In genomic region chr7:128459791-128460130, GRCm38 (mm10) we compare ENCODE assay signal across 8 mouse cellular contexts. TPM values are rescaled to one million over a fixed set of nuclear protein-coding genes. Genes with fewer than 3 reads are reported as not detected.
DNase-seq lines count a peak whose midpoint lies in the region; ATAC-seq and TF ChIP-seq lines count a peak whose summit lies in the region.

No protein-coding gene starts in this region.

- 19% methylated on average over 4 of the region's 4 CpGs for WGBS in forebrain, embryonic 10.5 days
- 16% methylated on average over 4 of the region's 4 CpGs for WGBS in limb, embryonic 14.5 days
- WGBS in stomach, embryonic 15.5 days, result 17% methylated on average over 4 of the region's 4 CpGs

- no peaks in the 10 kb centered on the region for H3K9me3 ChIP-seq in megakaryocyte, embryonic 14.5 days
- no peaks in the 10 kb centered on the region for H3K9me3 ChIP-seq in forebrain, embryonic 10.5 days
- no peaks in the 10 kb centered on the region for H3K9me3 ChIP-seq in limb, embryonic 14.5 days (ENCODE audit: control insufficient read depth, low read length)
- no peaks in the 10 kb centered on the region for H3K9me3 ChIP-seq in stomach, embryonic 15.5 days

- peaks cover 8% of the 10 kb centered on the region for H3K36me3 ChIP-seq in megakaryocyte, embryonic 14.5 days (replicated peaks; ENCODE audit: low read length)
- H3K36me3 ChIP-seq in forebrain, embryonic 10.5 days (replicated peaks), result peaks cover 5% of the 10 kb centered on the region; the same call in 1 of the 2 replicates
- H3K36me3 ChIP-seq in limb, embryonic 14.5 days (ENCODE audit: control insufficient read depth, insufficient read depth, low read length), result peaks cover 2% of the 10 kb centered on the region
- H3K36me3 ChIP-seq in stomach, embryonic 15.5 days, result no peaks in the 10 kb centered on the region

- ATAC-seq in megakaryocyte, adult 5-6 weeks (ENCODE audit: poor library complexity, severe bottlenecking), result no peak
- ATAC-seq in limb, embryonic 14.5 days (ENCODE audit: low FRiP score, low read depth), result no peak
- ATAC-seq in stomach, embryonic 15.5 days (ENCODE audit: insufficient read depth, low FRiP score, low read depth), result no peak
- ATAC-seq in CD4-positive, CD25-positive, alpha-beta regulatory T cell, adult 4 months, result no peak

- H3K27me3 ChIP-seq in megakaryocyte, embryonic 14.5 days (replicated peaks), result no peaks in the 10 kb centered on the region
- no peaks in the 10 kb centered on the region for H3K27me3 ChIP-seq in forebrain, embryonic 10.5 days (ENCODE audit: poor library complexity, severe bottlenecking)
- no peaks in the 10 kb centered on the region for H3K27me3 ChIP-seq in limb, embryonic 14.5 days (ENCODE audit: control insufficient read depth, insufficient read depth, low read length)
- H3K27me3 ChIP-seq in stomach, embryonic 15.5 days (replicated peaks), result no peaks in the 10 kb centered on the region

- no peak for DNase-seq in forebrain, embryonic 10.5 days (ENCODE audit: extremely low spot score, low spot score)
- no peak for DNase-seq in limb, embryonic 14.5 days (ENCODE audit: low spot score)
- DNase-seq in thymus, postnatal 4 days, result no peak
- DNase-seq in MN1 (ENCODE audit: low spot score), result no peak

- TF ChIP-seq POLR2A in limb, embryonic 14.5 days (IDR thresholded peaks at IDR 0.05; ENCODE audit: borderline replicate concordance, extremely low read depth, insufficient read depth, insufficient read length), result no peak

- H3K4me3 ChIP-seq in megakaryocyte, embryonic 14.5 days (replicated peaks), result peak overlapping the region; percentile 99
- peak overlapping the region; percentile 91 for H3K4me3 ChIP-seq in forebrain, embryonic 10.5 days
- peak overlapping the region; percentile 88 for H3K4me3 ChIP-seq in limb, embryonic 14.5 days (replicated peaks; ENCODE audit: low read length)
- peak overlapping the region; percentile 90 for H3K4me3 ChIP-seq in stomach, embryonic 15.5 days (replicated peaks)

- peak overlapping the region; percentile 87 for H3K9ac ChIP-seq in limb, embryonic 14.5 days (ENCODE audit: low read depth, low read length, severe bottlenecking)
- H3K9ac ChIP-seq in stomach, embryonic 15.5 days, result peak overlapping the region; percentile 91; the same call in 1 of the 2 replicates

- peak overlapping the region; percentile 84 for H3K4me2 ChIP-seq in limb, embryonic 14.5 days (replicated peaks; ENCODE audit: low read depth, low read length, severe bottlenecking)
- peak overlapping the region; percentile 70 for H3K4me2 ChIP-seq in stomach, embryonic 15.5 days

- peaks cover 38% of the 10 kb centered on the region for H3K4me1 ChIP-seq in megakaryocyte, embryonic 14.5 days
- peaks cover 39% of the 10 kb centered on the region for H3K4me1 ChIP-seq in forebrain, embryonic 10.5 days
- peaks cover 21% of the 10 kb centered on the region for H3K4me1 ChIP-seq in limb, embryonic 14.5 days (ENCODE audit: control insufficient read depth, insufficient read depth, low read length)
- H3K4me1 ChIP-seq in stomach, embryonic 15.5 days, result peaks cover 7% of the 10 kb centered on the region; the same call in 1 of the 2 replicates

- H3K27ac ChIP-seq in forebrain, embryonic 10.5 days, result peak overlapping the region; percentile 99
- H3K27ac ChIP-seq in limb, embryonic 14.5 days (replicated peaks; ENCODE audit: low read depth, low read length), result no peak overlapping the region
- peak overlapping the region; percentile 21; the same call in 1 of the 2 replicates for H3K27ac ChIP-seq in stomach, embryonic 15.5 days

RNA-seq across cellular contexts. Expression of gene Tial1, which starts 1.8 kb away (rescaled TPM):
- 63.5 and 82.1 TPM in 2 replicates for polyA plus RNA-seq in megakaryocyte, embryonic 14.5 days (2012; ENCODE audit: insufficient read depth, low replicate concordance)
- 166 and 174 TPM in 2 replicates for total RNA-seq in megakaryocyte, adult 5-6 weeks (2015)
- total RNA-seq in megakaryocyte, adult 5-6 weeks (2017), result 48.4 and 59.1 TPM in 2 replicates
- polyA plus RNA-seq in forebrain, embryonic 10.5 days (2016; fragmentation: Nextera tagmentation; extraction: Ambion mirVana), result 27.1 and 27.8 TPM in 2 replicates
- polyA plus RNA-seq in limb, embryonic 14.5 days (2012; rRNA removed), result 191 and 204 TPM in 2 replicates
- polyA plus RNA-seq in limb, embryonic 14.5 days (2014; fragmentation: Nextera tagmentation; extraction: Ambion mirVana), result 42.6 and 43.5 TPM in 2 replicates
- 26.8 and 28.5 TPM in 2 replicates for polyA plus RNA-seq in stomach, embryonic 15.5 days (2015; fragmentation: Nextera tagmentation; extraction: Ambion mirVana)
- 10 to 100 TPM; 27.3 to 56.2 TPM for polyA plus RNA-seq in CD4-positive, CD25-positive, alpha-beta regulatory T cell, adult 4 months (2017; shearing (Covaris generic))

RNA-seq across cellular contexts. Expression of gene Rgs10, which starts 41.2 kb away (rescaled TPM):
- 650 and 1,157 TPM in 2 replicates for polyA plus RNA-seq in megakaryocyte, embryonic 14.5 days (2012; ENCODE audit: insufficient read depth, low replicate concordance)
- 155 and 159 TPM in 2 replicates for total RNA-seq in megakaryocyte, adult 5-6 weeks (2015)
- total RNA-seq in megakaryocyte, adult 5-6 weeks (2017), result 158 and 165 TPM in 2 replicates
- polyA plus RNA-seq in forebrain, embryonic 10.5 days (2016; fragmentation: Nextera tagmentation; extraction: Ambion mirVana), result 4.8 and 5.9 TPM in 2 replicates
- 9.7 and 13.6 TPM in 2 replicates for polyA plus RNA-seq in limb, embryonic 14.5 days (2012; rRNA removed)
- polyA plus RNA-seq in limb, embryonic 14.5 days (2014; fragmentation: Nextera tagmentation; extraction: Ambion mirVana), result 17.2 and 17.7 TPM in 2 replicates
- 25.7 and 27.9 TPM in 2 replicates for polyA plus RNA-seq in stomach, embryonic 15.5 days (2015; fragmentation: Nextera tagmentation; extraction: Ambion mirVana)
- 100 to 1,000 TPM; 541 to 576 TPM for polyA plus RNA-seq in CD4-positive, CD25-positive, alpha-beta regulatory T cell, adult 4 months (2017; shearing (Covaris generic))

Comparison
In these comparisons a context has a peak if more than half of its experiments do, and no peak if none do; other contexts are left out.
1. RNA of gene Rgs10, which starts 41.2 kb away (polyA plus RNA-seq): 650 to 1,157 TPM in megakaryocyte, embryonic 14.5 days and 541 to 576 TPM in CD4-positive, CD25-positive, alpha-beta regulatory T cell, adult 4 months; 25.7 to 27.9 TPM in stomach, embryonic 15.5 days, 9.7 to 17.7 TPM in limb, embryonic 14.5 days and 4.8 to 5.9 TPM in forebrain, embryonic 10.5 days; every median in the first group is over 10 times any median in the second.
2. Peak in every context shown above with its lines, with median percentiles within 50 percentile points of each other: H3K4me3 ChIP-seq.